Mouse (Mus musculus) common myeloid progenitor, adult 5-6 weeks (primary cell): ENCODE measurements around the gene Rpl18a. TPM values are rescaled to one million over a fixed set of nuclear protein-coding genes. Genes with fewer than 3 reads are reported as not detected.

Experiments used
- ATAC-seq: replicated peaks from 2 replicates; pipeline ENCODE4 v1.8.0; 2016; ENCODE audit warnings: low read depth, mild to moderate bottlenecking, moderate TSS enrichment, inconsistent platforms; ENCODE audit not compliant: poor library complexity, severe bottlenecking
- total RNA-seq: library from RNA; stranded (forward); fragments of 200-1000, 187-1606 nt; gene quantifications from 2 replicates; pipeline ENCODE4 v1.2.3, GENCODE M21; 2017

Rpl18a gene
- total RNA-seq, result 2,479 and 2,482 TPM in 2 replicates

- peak; percentile 84 for ATAC-seq
Measured at GRCm38 (mm10) chr8:70897021-70897680, at the start of gene Rpl18a. Gene Rpl18a, minus strand, starts transcription at chr8:70897412.

GRCm38 (mm10) chr8:70943187-70943586 is 46.0 kb upstream of the Rpl18a start:
- no peak for ATAC-seq

- 0 out of 2 replicates have a peak, but pooled peaks have one; percentile 32 for ATAC-seq
Measured at GRCm38 (mm10) chr8:70941478-70941877, 44.3 kb upstream of the Rpl18a start.

- ATAC-seq, result no peak
Measured at GRCm38 (mm10) chr8:70937200-70937599, 40.0 kb upstream of the Rpl18a start.

- no peak for ATAC-seq
Measured at GRCm38 (mm10) chr8:70934786-70935185, 37.6 kb upstream of the Rpl18a start.

GRCm38 (mm10) chr8:70933036-70933435 is 35.8 kb upstream of the Rpl18a start:
- no peak for ATAC-seq

GRCm38 (mm10) chr8:70931731-70932130 is 34.5 kb upstream of the Rpl18a start:
- ATAC-seq, result no peak

GRCm38 (mm10) chr8:70928778-70929322 is 31.6 kb upstream of the Rpl18a start:
- no peak for ATAC-seq

- ATAC-seq, result no peak
Measured at GRCm38 (mm10) chr8:70928096-70928495, 30.9 kb upstream of the Rpl18a start.

GRCm38 (mm10) chr8:70926396-70926795 is 29.2 kb upstream of the Rpl18a start:
- ATAC-seq, result no peak

GRCm38 (mm10) chr8:70925754-70926153 is 28.5 kb upstream of the Rpl18a start:
- ATAC-seq, result no peak

- no peak for ATAC-seq
Measured at GRCm38 (mm10) chr8:70924151-70924550, 26.9 kb upstream of the Rpl18a start.

GRCm38 (mm10) chr8:70920049-70920922 is 23.1 kb upstream of the Rpl18a start:
- ATAC-seq, result no peak

- no peak for ATAC-seq
Measured at GRCm38 (mm10) chr8:70914704-70915103, 17.5 kb upstream of the Rpl18a start.

GRCm38 (mm10) chr8:70913523-70913922 is 16.3 kb upstream of the Rpl18a start:
- ATAC-seq, result no peak

- ATAC-seq, result no peak
Measured at GRCm38 (mm10) chr8:70912955-70913354, 15.7 kb upstream of the Rpl18a start.

GRCm38 (mm10) chr8:70911596-70911995 is 14.4 kb upstream of the Rpl18a start:
- peak; percentile 37 for ATAC-seq

GRCm38 (mm10) chr8:70907518-70907917 is 10.3 kb upstream of the Rpl18a start:
- no peak for ATAC-seq

GRCm38 (mm10) chr8:70905831-70906736 is 8.9 kb upstream of the Rpl18a start, which contains the start of gene Map1s:
Gene Map1s, plus strand, starts transcription at chr8:70905932.
- peak; percentile 73 for ATAC-seq

GRCm38 (mm10) chr8:70905463-70905830 is 8.2 kb upstream of the Rpl18a start:
- ATAC-seq, result 0 out of 2 replicates have a peak, but pooled peaks have one; percentile 0
